Mouse (Mus musculus) E14TG2a.4 (cell line): ENCODE data around the gene 2610021A01Rik.
"Not testable (repeated sequence)": the region's sequence is repeated elsewhere in the genome, so short reads cannot be mapped to it uniquely, and the experiment has no call there.

Experiments
- H3K27me3 ChIP-seq: 2 replicates; pipeline ENCODE4 v1.6.1; 2014; ENCODE audit warnings: low read length, control low read depth; ENCODE audit not compliant: insufficient read depth
- H3K36me3 ChIP-seq: 2 replicates; pipeline ENCODE4 v1.6.1; 2014; ENCODE audit warnings: low read length, control low read depth; ENCODE audit not compliant: insufficient read depth
- H3K4me1 ChIP-seq: replicated peaks from 2 replicates; pipeline ENCODE4 v1.6.1; 2014; ENCODE audit warnings: low read depth, low read length, control low read depth
- H3K4me3 ChIP-seq: replicated peaks from 2 replicates; pipeline ENCODE4 v1.5.1; 2014; ENCODE audit warnings: mild to moderate bottlenecking, low read length
- H3K9me3 ChIP-seq: 2 replicates; pipeline ENCODE4 v1.6.1; 2014; ENCODE audit warnings: low read length, control low read depth
- CTCF ChIP-seq: conservative IDR thresholded peaks from 2 replicates; pipeline ENCODE4 v1.5.1; 2014; ENCODE audit warnings: low read length
- NANOG ChIP-seq: IDR thresholded peaks from 2 replicates; pipeline ENCODE4 v1.6.1; 2014; ENCODE audit warnings: borderline replicate concordance, low read length, mixed read lengths
- POU5F1 ChIP-seq: IDR thresholded peaks from 2 replicates; pipeline ENCODE4 v1.6.1; 2014; ENCODE audit warnings: low read length, borderline replicate concordance

The 2610021A01Rik gene

DNA sequence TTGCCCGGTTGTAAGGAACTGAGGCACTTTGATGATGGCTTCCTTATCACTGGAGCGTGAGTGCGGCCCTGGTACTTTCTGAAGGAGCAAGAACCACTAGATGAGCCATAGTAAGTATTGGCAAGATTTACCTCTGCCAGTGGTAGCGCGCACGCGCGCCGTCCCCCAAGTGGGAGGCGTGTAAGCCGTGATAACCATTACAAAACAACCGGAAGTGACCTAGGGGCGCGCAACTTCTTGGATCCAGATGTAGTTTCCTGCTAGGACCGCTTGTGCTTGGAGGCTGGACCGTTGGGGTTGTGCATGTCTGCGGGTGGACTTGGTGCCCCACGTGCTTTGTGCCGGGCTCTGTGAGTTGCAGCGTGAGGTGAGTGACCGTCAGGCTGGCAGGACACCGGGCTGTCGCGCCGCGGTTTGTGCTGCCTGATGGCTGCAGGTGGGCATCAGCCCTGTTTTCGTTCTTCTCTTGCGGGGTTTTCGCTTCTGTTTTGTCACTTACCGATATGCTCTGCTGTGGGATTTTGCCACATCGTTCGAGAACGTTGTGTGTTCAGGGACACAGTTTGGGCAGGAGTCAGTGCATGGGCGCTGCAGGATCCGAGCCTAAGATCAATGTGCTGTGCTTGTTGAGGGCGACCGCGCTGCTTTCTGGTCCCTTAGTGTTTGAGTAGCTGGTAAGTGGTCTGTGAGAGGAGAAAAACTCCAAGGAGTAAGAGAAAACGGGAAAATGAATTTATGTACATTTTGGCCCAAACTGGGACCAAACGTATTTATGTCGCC lies at the start of gene 2610021A01Rik:
TSS of gene 2610021A01Rik (plus strand) at position 197 of the 780 bp plus-strand sequence.
- Histone ChIP-seq H3K4me3 (peak within 1 kb of the TSS; percentile 95), H3K36me3 (peaks cover 18% of the 10 kb centered on the region), H3K27me3 (no peaks in the 10 kb centered on the region), H3K4me1 (peaks cover 30% of the 10 kb centered on the region), H3K9me3 (no peaks in the 10 kb centered on the region)
- TF ChIP-seq NANOG = no peak

DNA sequence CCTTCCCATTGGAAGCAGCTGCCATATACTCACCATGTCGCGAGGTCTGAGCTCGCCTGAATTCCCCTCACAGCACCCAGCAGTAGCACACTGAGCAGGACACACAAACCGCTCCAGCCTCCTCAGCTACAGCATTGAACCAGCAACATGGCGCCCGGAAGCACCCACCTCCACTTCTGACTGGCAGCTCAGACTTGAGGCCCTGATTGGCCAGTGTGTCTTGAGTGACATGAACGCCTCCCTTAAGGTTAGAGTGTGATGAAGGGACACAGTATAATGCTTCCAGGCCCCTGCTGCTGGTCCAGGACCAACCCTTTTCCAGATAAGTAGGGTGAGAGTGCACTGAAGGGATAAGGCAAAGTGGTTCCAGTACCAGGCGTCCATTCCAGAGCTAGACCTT lies 38.3 kb upstream of the 2610021A01Rik start:
- no peaks in the 10 kb centered on the region for H3K9me3 ChIP-seq
- TF ChIP-seq CTCF = no peak
- no peak; the same call in 1 of the 2 replicates for TF ChIP-seq NANOG
- TF ChIP-seq POU5F1 = no peak
- peak overlapping the region; percentile 87 for H3K4me3 ChIP-seq
- no peaks in the 10 kb centered on the region for H3K27me3 ChIP-seq
- peaks cover 37% of the 10 kb centered on the region for H3K4me1 ChIP-seq
- peaks cover 28% of the 10 kb centered on the region for H3K36me3 ChIP-seq

DNA sequence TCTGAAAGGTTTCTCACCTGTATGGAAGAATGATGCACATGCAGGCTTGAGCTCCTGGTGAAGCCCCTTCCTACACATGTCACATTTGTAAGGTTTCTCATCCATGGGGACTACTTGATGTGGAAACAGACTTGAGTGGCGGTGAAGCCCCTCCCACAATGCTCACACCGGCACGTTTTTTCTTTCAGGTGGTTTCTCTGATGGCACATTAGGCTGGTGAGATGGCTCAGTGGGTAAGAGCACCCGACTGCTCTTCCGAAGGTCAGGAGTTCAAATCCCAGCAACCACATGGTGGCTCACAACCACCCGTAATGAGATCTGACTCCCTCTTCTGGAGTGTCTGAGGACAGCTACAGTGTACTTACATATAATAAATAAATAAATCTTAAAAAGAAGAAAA lies 25.5 kb upstream of the 2610021A01Rik start, which contains the start of gene Gm6871:
TSS of gene Gm6871 (minus strand) at position 101 of the 400 bp plus-strand sequence.
- H3K9me3 ChIP-seq, H3K4me1 ChIP-seq, H3K27me3 ChIP-seq, H3K4me3 ChIP-seq, H3K36me3 ChIP-seq: not testable (repeated sequence)

DNA sequence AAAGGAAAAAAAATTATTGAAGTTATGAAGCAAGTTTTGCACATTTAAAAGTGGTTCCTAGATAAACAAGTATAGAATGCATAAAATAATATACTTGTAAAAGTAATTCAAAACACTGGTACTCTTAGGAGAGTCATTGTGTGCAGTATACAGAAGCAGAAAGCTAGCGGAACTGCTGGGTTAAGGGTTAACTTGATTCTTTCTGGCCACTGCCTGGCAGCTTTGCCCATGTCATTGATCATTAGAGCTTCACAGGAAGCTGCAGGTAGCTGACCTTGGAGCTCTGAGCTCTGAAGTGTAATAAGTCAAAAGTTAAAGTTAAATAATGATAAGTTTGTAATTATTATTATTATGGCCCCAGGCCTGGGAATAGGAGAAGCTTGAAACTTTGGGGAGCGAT lies 21.1 kb upstream of the 2610021A01Rik start:
- no peaks in the 10 kb centered on the region for H3K27me3 ChIP-seq

DNA sequence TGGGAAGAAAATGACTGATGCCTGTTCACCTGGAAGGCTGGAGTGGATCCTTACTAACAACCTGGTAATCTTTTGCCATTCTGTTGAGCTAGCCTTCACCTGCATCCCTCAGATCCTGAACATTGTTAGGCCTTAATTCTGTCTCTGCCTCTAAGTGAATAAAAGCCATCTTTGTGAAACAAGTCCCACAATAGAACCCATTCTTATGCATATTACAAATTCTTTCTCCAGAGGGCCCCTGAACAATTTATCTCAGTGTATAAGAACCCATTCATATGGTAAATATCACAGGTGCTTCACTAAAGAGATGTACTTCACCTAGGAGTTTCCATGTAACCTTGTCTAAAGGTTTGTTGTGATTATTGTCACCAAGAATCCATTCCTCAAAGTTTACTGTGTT lies 17.0 kb upstream of the 2610021A01Rik start:
- H3K27me3 ChIP-seq = no peaks in the 10 kb centered on the region
- H3K36me3 ChIP-seq = peaks cover 3% of the 10 kb centered on the region; the same call in 1 of the 2 replicates
- peaks cover 38% of the 10 kb centered on the region for H3K9me3 ChIP-seq
- no peak for TF ChIP-seq CTCF
- TF ChIP-seq NANOG = peak; percentile 76
- peak; percentile 99 for TF ChIP-seq POU5F1
- H3K4me3 ChIP-seq = no peak overlapping the region
- H3K4me1 ChIP-seq = peaks cover 26% of the 10 kb centered on the region

More for the DNA sequence above, 21.1 kb upstream of the 2610021A01Rik start:
- Histone ChIP-seq H3K4me3 (no peak overlapping the region), H3K36me3 (no peaks in the 10 kb centered on the region), H3K9me3 (no peaks in the 10 kb centered on the region), H3K4me1 (peaks cover 22% of the 10 kb centered on the region)
- no peak for TF ChIP-seq POU5F1
- TF ChIP-seq CTCF = no peak

DNA sequence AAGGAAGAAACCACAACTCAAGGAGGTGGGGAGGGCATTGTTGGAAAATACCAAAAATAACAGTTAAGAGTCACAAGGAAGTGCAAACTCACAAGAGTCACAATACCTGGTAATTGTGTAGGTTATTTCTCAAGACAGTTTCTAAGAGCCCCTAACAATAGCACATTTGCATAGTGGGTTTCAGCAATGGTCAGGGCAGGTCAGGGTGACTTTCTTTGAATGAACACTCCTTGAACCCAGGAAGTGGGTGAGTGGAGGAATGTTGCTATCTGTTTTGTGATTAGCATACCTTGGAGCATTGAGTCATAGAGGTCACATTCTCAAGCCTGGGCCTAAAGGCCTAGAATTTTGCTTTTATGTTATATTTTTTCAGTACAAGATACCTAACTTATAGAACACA lies 11.2 kb upstream of the 2610021A01Rik start:
- not testable (repeated sequence) for H3K4me3 ChIP-seq, H3K36me3 ChIP-seq, H3K27me3 ChIP-seq
- Histone ChIP-seq H3K4me1 (peaks cover 28% of the 10 kb centered on the region), H3K9me3 (peaks cover 59% of the 10 kb centered on the region)
- TF ChIP-seq NANOG = peak; percentile 12; the same call in 1 of the 2 replicates

DNA sequence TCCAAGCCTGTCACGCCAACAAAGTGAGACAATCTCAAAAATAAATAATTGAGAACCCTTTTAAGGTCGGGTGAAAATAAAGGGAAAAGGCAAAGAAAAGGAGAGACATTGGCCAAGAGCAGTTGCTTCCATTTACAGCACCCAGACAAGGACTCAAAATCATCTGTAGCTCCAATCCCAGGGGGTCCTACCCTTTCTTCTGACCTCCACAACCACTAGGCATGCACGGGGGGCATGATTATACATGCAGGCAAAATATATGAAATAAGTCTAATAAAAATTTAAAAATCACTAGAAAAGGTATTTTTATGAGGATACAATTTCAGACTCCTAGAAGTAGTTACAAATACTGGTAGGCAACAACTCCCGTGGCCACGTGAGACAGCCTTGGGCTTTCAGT lies 415 bp upstream of the 2610021A01Rik start:
- Histone ChIP-seq H3K9me3 (no peaks in the 10 kb centered on the region), H3K4me3 (peak overlapping the region; percentile 95), H3K4me1 (peaks cover 30% of the 10 kb centered on the region), H3K27me3 (no peaks in the 10 kb centered on the region), H3K36me3 (peaks cover 15% of the 10 kb centered on the region)
- TF ChIP-seq CTCF = no peak
- TF ChIP-seq NANOG = no peak
- no peak for TF ChIP-seq POU5F1

DNA sequence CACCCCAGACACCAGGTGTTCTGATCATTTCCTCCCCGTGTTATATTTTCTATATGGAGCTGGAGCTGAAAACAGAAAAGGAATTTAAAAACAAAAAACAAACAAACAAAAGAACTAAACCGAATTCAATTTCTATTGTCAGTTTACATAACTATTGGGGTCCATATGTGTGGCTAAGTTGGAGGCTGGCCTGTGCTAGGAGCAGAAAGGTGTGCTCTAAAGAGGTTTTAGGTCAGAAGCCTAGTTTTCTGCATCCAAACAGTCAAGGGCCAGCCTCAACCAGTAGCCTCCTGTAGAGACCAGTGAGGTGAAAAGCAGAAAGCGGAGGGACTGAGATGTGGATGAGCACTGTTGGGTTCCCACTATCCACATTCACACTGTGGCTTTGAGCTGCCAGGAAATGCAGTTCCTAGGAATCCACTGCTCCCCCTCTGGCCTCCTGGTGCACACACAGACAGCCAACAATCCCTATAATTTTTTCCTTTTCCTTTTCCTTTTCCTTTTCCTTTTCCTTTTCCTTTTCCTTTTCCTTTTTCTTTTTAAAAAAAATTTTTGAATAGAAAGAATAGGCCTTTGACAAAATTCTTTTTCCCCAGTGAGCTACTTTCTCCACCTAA lies 1.0 kb downstream of the 2610021A01Rik start:
- no peaks in the 10 kb centered on the region for H3K27me3 ChIP-seq
- peak overlapping the region; percentile 95 for H3K4me3 ChIP-seq
- TF ChIP-seq POU5F1 = no peak
- no peak for TF ChIP-seq NANOG
- TF ChIP-seq CTCF = no peak
- peaks cover 26% of the 10 kb centered on the region for H3K36me3 ChIP-seq
- H3K4me1 ChIP-seq = peaks cover 31% of the 10 kb centered on the region
- H3K9me3 ChIP-seq = no peaks in the 10 kb centered on the region

DNA sequence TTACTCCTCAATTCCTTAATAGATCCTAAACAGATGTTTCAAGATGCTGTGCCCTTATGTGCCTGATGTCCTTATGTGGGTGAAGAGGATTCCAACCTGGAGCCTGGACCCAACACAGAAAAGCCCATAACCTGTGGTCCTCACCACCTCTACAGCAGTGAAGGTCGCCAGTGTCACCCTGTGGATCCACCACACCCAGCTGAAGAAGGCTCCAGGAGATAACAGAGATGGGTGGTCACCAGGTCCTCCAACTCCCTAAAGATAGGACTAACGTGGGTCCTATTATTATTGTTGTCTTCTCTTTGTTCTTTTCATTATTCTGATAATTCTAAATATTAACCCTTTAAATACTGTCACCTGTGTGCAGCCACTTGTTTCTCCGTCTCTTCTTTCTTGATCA lies 12.6 kb downstream of the 2610021A01Rik start:
- TF ChIP-seq NANOG (no peak), CTCF (no peak), POU5F1 (no peak)
- Histone ChIP-seq H3K36me3 (peaks cover 83% of the 10 kb centered on the region), H3K4me1 (peaks cover 9% of the 10 kb centered on the region; the same call in 1 of the 2 replicates), H3K27me3 (no peaks in the 10 kb centered on the region), H3K4me3 (no peak overlapping the region), H3K9me3 (no peaks in the 10 kb centered on the region)

DNA sequence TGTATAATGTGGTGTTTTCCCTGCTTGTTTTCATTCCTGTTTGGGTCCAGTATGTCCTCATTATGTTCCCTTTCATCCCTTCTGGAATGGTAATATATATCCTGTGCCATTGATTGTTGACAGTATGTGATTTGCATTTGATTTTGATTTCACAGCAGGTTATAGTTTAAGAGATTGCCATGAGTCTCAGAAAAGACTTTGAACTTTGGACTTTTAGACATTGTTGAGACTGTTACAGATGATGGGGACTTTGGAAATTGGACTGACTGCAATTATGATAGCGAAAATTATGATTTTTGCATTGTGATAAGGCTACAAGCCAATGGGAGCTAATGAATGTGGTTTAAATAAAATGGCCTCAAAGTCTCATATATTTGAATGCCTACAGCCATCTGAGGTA lies 17.2 kb downstream of the 2610021A01Rik start:
- not testable (repeated sequence) for H3K27me3 ChIP-seq

More for the DNA sequence above, 17.2 kb downstream of the 2610021A01Rik start:
- peaks cover 79% of the 10 kb centered on the region for H3K36me3 ChIP-seq
- not testable (repeated sequence) for H3K4me1 ChIP-seq, H3K9me3 ChIP-seq, H3K4me3 ChIP-seq
